In genomic region chr2:148024268-148024935, GRCm38 (mm10) we compare ENCODE assay signal across 21 mouse cellular contexts. TPM values are rescaled to one million over a fixed set of nuclear protein-coding genes. Genes with fewer than 3 reads are reported as not detected.
DNase-seq lines count a peak whose midpoint lies in the region; ATAC-seq and TF ChIP-seq lines count a peak whose summit lies in the region.
"Had no signal": no experiment of that assay in that cellular context is flagged by ENCODE, and none has a peak within 500 bp of the region (broad histone marks: within the 10 kb centered on the region; RNA-seq: fewer than 3 reads in every experiment).

No protein-coding gene starts in this region.

- TF ChIP-seq CTCF in liver, adult 2 months (IDR thresholded peaks at IDR 0.05; ENCODE audit: low read depth, low read length): no peak

- no peak for ATAC-seq in midbrain, embryonic 14.5 days (ENCODE audit: low FRiP score, low TSS enrichment)
- peak; percentile 59; the same call in 1 of the 2 replicates for ATAC-seq in liver, embryonic 12.5 days
- ATAC-seq in stomach, embryonic 16.5 days (ENCODE audit: insufficient read depth, low FRiP score): no peak
- ATAC-seq: forebrain, embryonic 16.5 days had no signal

- peak; percentile 95 for DNase-seq in liver, adult 2 months (ENCODE audit: extremely low read depth, low read depth, low spot score)
- no peak for DNase-seq in liver
- peak; percentile 13 for DNase-seq in midbrain, embryonic 14.5 days
- DNase-seq in midbrain, embryonic 10.5 days (ENCODE audit: low spot score): no peak
- DNase-seq in kidney, adult 9 months: no peak
- DNase-seq in MN1 (ENCODE audit: low spot score): no peak
- DNase-seq: adrenal gland, adult 2 months; B cell, adult 2 months; embryo, embryonic 11 days; gastrocnemius, postnatal 36 days; kidney, postnatal 4 days; right cerebral cortex, postnatal 25 days had no signal

- no peak overlapping the region for H3K9ac ChIP-seq in liver, adult 2 months (ENCODE audit: low read depth, low read length)
- H3K9ac ChIP-seq in midbrain, embryonic 14.5 days (replicated peaks; ENCODE audit: low read length): no peak overlapping the region
- H3K9ac ChIP-seq in liver, embryonic 12.5 days: no peak overlapping the region
- no peak overlapping the region for H3K9ac ChIP-seq in stomach, embryonic 16.5 days (ENCODE audit: low read length)
- H3K9ac ChIP-seq: kidney, embryonic 15.5 days had no signal

- H3K4me1 ChIP-seq in liver, adult 2 months (ENCODE audit: control insufficient read depth, insufficient read depth, low read length): peaks cover 40% of the 10 kb centered on the region
- H3K4me1 ChIP-seq in midbrain, embryonic 14.5 days (ENCODE audit: control insufficient read depth, insufficient read depth, low read length): no peaks in the 10 kb centered on the region
- H3K4me1 ChIP-seq in midbrain, embryonic 10.5 days: peaks cover 64% of the 10 kb centered on the region
- H3K4me1 ChIP-seq in liver, embryonic 12.5 days: 0 out of 2 replicates have a peak, but pooled peaks cover 3% of the 10 kb centered on the region
- H3K4me1 ChIP-seq in stomach, embryonic 16.5 days (ENCODE audit: control insufficient read depth, insufficient read depth, low read length): peaks cover 10% of the 10 kb centered on the region
- H3K4me1 ChIP-seq: kidney, embryonic 15.5 days had no signal

- no peak overlapping the region for H3K4me3 ChIP-seq in liver, adult 2 months (ENCODE audit: insufficient read depth, low read depth, low read length)
- H3K4me3 ChIP-seq in midbrain, embryonic 14.5 days (replicated peaks; ENCODE audit: low read depth, low read length): no peak overlapping the region
- H3K4me3 ChIP-seq in midbrain, embryonic 10.5 days: no peak overlapping the region
- no peak overlapping the region for H3K4me3 ChIP-seq in liver, embryonic 12.5 days
- H3K4me3 ChIP-seq in stomach, embryonic 16.5 days (replicated peaks; ENCODE audit: low read length): no peak overlapping the region
- H3K4me3 ChIP-seq: hindbrain, embryonic 10.5 days; kidney, embryonic 15.5 days; limb, embryonic 10.5 days had no signal

- no peak overlapping the region for H3K4me2 ChIP-seq in midbrain, embryonic 14.5 days (ENCODE audit: low read length)
- no peak overlapping the region for H3K4me2 ChIP-seq in liver, embryonic 12.5 days
- H3K4me2 ChIP-seq in stomach, embryonic 16.5 days (ENCODE audit: low read depth, low read length): 0 out of 2 replicates have a peak overlapping the region, but pooled peaks have one; percentile 34
- H3K4me2 ChIP-seq: kidney, embryonic 15.5 days had no signal

- H3K79me2 ChIP-seq in liver, adult 2 months (ENCODE audit: control insufficient read depth, insufficient read depth, low read length): peaks cover 13% of the 10 kb centered on the region; the same call in 1 of the 2 replicates

- peak overlapping the region; percentile 77 for H3K27ac ChIP-seq in liver, adult 2 months (replicated peaks; ENCODE audit: insufficient read depth, low read depth, low read length)
- no peak overlapping the region for H3K27ac ChIP-seq in midbrain, embryonic 14.5 days (replicated peaks; ENCODE audit: low read depth, low read length)
- H3K27ac ChIP-seq in midbrain, embryonic 10.5 days (replicated peaks): no peak overlapping the region; the same call in none of the 2 replicates
- peak overlapping the region; percentile 40; the same call in 1 of the 2 replicates for H3K27ac ChIP-seq in liver, embryonic 12.5 days
- H3K27ac ChIP-seq in stomach, embryonic 16.5 days (ENCODE audit: low read length): no peak overlapping the region
- H3K27ac ChIP-seq: hindbrain, embryonic 10.5 days; kidney, embryonic 15.5 days; limb, embryonic 10.5 days had no signal

- WGBS in liver, adult 2 months: 17% methylated on average over 9 of the region's 9 CpGs
- 57% methylated on average over 9 of the region's 9 CpGs for WGBS in midbrain, embryonic 14.5 days
- WGBS in midbrain, embryonic 10.5 days: 60% methylated on average over 9 of the region's 9 CpGs
- 64% methylated on average over 9 of the region's 9 CpGs for WGBS in liver, embryonic 12.5 days (ENCODE audit: insufficient replicate concordance)
- 53% methylated on average over 9 of the region's 9 CpGs for WGBS in stomach, embryonic 16.5 days

- no peaks in the 10 kb centered on the region for H3K27me3 ChIP-seq in liver, adult 2 months (ENCODE audit: control insufficient read depth, insufficient read depth, low read length)
- peaks cover 96% of the 10 kb centered on the region for H3K27me3 ChIP-seq in midbrain, embryonic 14.5 days (ENCODE audit: control insufficient read depth, insufficient read depth, low read length)
- H3K27me3 ChIP-seq in midbrain, embryonic 10.5 days (ENCODE audit: low read depth, poor library complexity, severe bottlenecking): peaks cover 100% of the 10 kb centered on the region
- H3K27me3 ChIP-seq in liver, embryonic 12.5 days (replicated peaks): peaks cover 42% of the 10 kb centered on the region
- H3K27me3 ChIP-seq in stomach, embryonic 16.5 days (ENCODE audit: control insufficient read depth, insufficient read depth, low read length): peaks cover 12% of the 10 kb centered on the region

- H3K36me3 ChIP-seq in liver, adult 2 months (ENCODE audit: control insufficient read depth, insufficient read depth, low read length): peaks cover 20% of the 10 kb centered on the region; the same call in 1 of the 2 replicates
- H3K36me3 ChIP-seq in midbrain, embryonic 14.5 days (ENCODE audit: control insufficient read depth, insufficient read depth, low read length): no peaks in the 10 kb centered on the region
- no peaks in the 10 kb centered on the region for H3K36me3 ChIP-seq in midbrain, embryonic 10.5 days
- H3K36me3 ChIP-seq in liver, embryonic 12.5 days: no peaks in the 10 kb centered on the region
- H3K36me3 ChIP-seq in stomach, embryonic 16.5 days (ENCODE audit: control insufficient read depth, insufficient read depth, low read length): no peaks in the 10 kb centered on the region
- H3K36me3 ChIP-seq: hindbrain, embryonic 10.5 days; kidney, embryonic 15.5 days; limb, embryonic 10.5 days had no signal

- H3K9me3 ChIP-seq in midbrain, embryonic 14.5 days (ENCODE audit: control insufficient read depth, low read length): no peaks in the 10 kb centered on the region
- no peaks in the 10 kb centered on the region for H3K9me3 ChIP-seq in midbrain, embryonic 10.5 days (replicated peaks)
- no peaks in the 10 kb centered on the region for H3K9me3 ChIP-seq in liver, embryonic 12.5 days (replicated peaks)
- no peaks in the 10 kb centered on the region for H3K9me3 ChIP-seq in stomach, embryonic 16.5 days (replicated peaks; ENCODE audit: control insufficient read depth, low read length)
- H3K9me3 ChIP-seq: hindbrain, embryonic 10.5 days; kidney, embryonic 15.5 days; limb, embryonic 10.5 days had no signal

- TF ChIP-seq POLR2A in liver, adult 2 months (IDR thresholded peaks at IDR 0.05; ENCODE audit: extremely low read depth, insufficient read depth, low read length): no peak

RNA-seq across cellular contexts. Expression of gene Foxa2, which starts 22.4 kb away (rescaled TPM):
- 11.2 and 14.2 TPM in 2 replicates for total RNA-seq in liver, adult 2 months (2014; rRNA removed)
- 66.4 and 103 TPM in 2 replicates for polyA plus RNA-seq in liver, adult 2 months (2012; rRNA removed)
- polyA plus RNA-seq in midbrain, embryonic 14.5 days (2014; fragmentation: Nextera tagmentation; extraction: Ambion mirVana): 5.1 and 8.1 TPM in 2 replicates
- polyA plus RNA-seq in midbrain, embryonic 10.5 days (2016; fragmentation: Nextera tagmentation; extraction: Ambion mirVana): 10.4 and 12.1 TPM in 2 replicates
- polyA plus RNA-seq in liver, embryonic 12.5 days (2016; fragmentation: Nextera tagmentation; extraction: Ambion mirVana): 5.0 and 5.4 TPM in 2 replicates
- 8.3 and 8.5 TPM in 2 replicates for polyA plus RNA-seq in stomach, embryonic 16.5 days (2015; fragmentation: Nextera tagmentation; extraction: Ambion mirVana)
- total RNA-seq: adrenal gland, adult 2 months; gastrocnemius, postnatal 36 days; layer of hippocampus, postnatal 10 days; left cerebral cortex, adult 8-10 months; megakaryocyte-erythroid progenitor cell, adult 5-6 weeks had no signal
- polyA plus RNA-seq: forebrain, embryonic 16.5 days; limb, embryonic 10.5 days had no signal

Comparison
In these comparisons a context has a peak if more than half of its experiments do, and no peak if none do; other contexts are left out.
1. DNase-seq: peak in liver, adult 2 months (single experiment) and midbrain, embryonic 14.5 days (single experiment); none in liver (single experiment), midbrain, embryonic 10.5 days (single experiment), kidney, adult 9 months (single experiment) and MN1 (single experiment).
2. H3K27ac ChIP-seq: peak in liver, adult 2 months (single experiment) and liver, embryonic 12.5 days (single experiment); none in midbrain, embryonic 14.5 days (single experiment), midbrain, embryonic 10.5 days (single experiment) and stomach, embryonic 16.5 days (single experiment).